Mouse (Mus musculus) hindbrain, embryonic 12.5 days (tissue): ENCODE results near the gene Sephs2. TPM values are rescaled to one million over a fixed set of nuclear protein-coding genes. Genes with fewer than 3 reads are reported as not detected.

ENCODE experiments used
- ATAC-seq: fragments of 200-750 bp; cut with Nextera tagmentation; 2 replicates; pipeline ENCODE4 v1.8.0; 2017; ENCODE audit warnings: moderate TSS enrichment; ENCODE audit not compliant: low FRiP score
- H3K27ac ChIP-seq: fragments of 300-500 bp; sonication (generic); 2 replicates; pipeline ENCODE4 v1.5.1; 2016; ENCODE audit warnings: mild to moderate bottlenecking
- H3K27me3 ChIP-seq: fragments of 300-500 bp; sonication (generic); 2 replicates; pipeline ENCODE4 v1.6.1; 2016; ENCODE audit warnings: mild to moderate bottlenecking
- H3K36me3 ChIP-seq: fragments of 300-500 bp; sonication (generic); 2 replicates; pipeline ENCODE4 v1.6.1; 2016; ENCODE audit warnings: mild to moderate bottlenecking
- H3K4me1 ChIP-seq: fragments of 300-500 bp; sonication (generic); 2 replicates; pipeline ENCODE4 v1.6.1; 2016
- H3K4me2 ChIP-seq: fragments of 300-500 bp; sonication (generic); replicated peaks from 2 replicates; pipeline ENCODE4 v1.6.1; 2016; ENCODE audit warnings: mild to moderate bottlenecking
- H3K4me3 ChIP-seq: fragments of 300-500 bp; sonication (generic); 2 replicates; pipeline ENCODE4 v1.5.1; 2016; ENCODE audit warnings: mild to moderate bottlenecking
- H3K9ac ChIP-seq: fragments of 300-500 bp; sonication (generic); 2 replicates; pipeline ENCODE4 v1.6.1; 2016; ENCODE audit warnings: mild to moderate bottlenecking, moderate library complexity
- H3K9me3 ChIP-seq: fragments of 300-500 bp; sonication (generic); replicated peaks from 2 replicates; pipeline ENCODE4 v1.6.1; 2016; ENCODE audit warnings: mild to moderate bottlenecking
- WGBS: fragments of 180-500 bp; shearing (Covaris S2); methylation state at CpG from one replicate; pipeline ENCODE4 v1.1.7; 2016; 5-methylcytosine and 5-hydroxymethylcytosine counted together
- polyA plus RNA-seq: library from polyadenylated mRNA; unstranded; fragments of >200 nt; fragmentation: Nextera tagmentation; extraction: Ambion mirVana; gene quantifications from 2 replicates; pipeline ENCODE4 v1.2.1, GENCODE M21; 2016

The Sephs2 gene
- 66.5 and 69.3 TPM in 2 replicates for polyA plus RNA-seq

- H3K27me3 ChIP-seq, result no peaks in the 10 kb centered on the region
- peaks cover 16% of the 10 kb centered on the region for H3K36me3 ChIP-seq
- peak within 1 kb of the TSS; percentile 76 for H3K4me3 ChIP-seq
- 3% methylated on average over 39 of the region's 39 CpGs for WGBS
- H3K9me3 ChIP-seq, result no peaks in the 10 kb centered on the region
- H3K4me1 ChIP-seq, result peaks cover 18% of the 10 kb centered on the region
- peak within 1 kb of the TSS; percentile 94 for H3K4me2 ChIP-seq
- H3K9ac ChIP-seq, result peak within 1 kb of the TSS; percentile 82
- peak; percentile 88 for ATAC-seq
- peak within 1 kb of the TSS; percentile 82 for H3K27ac ChIP-seq
Measured at GRCm38 (mm10) chr7:127273925-127274789, at the start of gene Sephs2. Gene Sephs2, minus strand, starts transcription at chr7:127274055.

GRCm38 (mm10) chr7:127322085-127322484, 48.2 kb upstream of the Sephs2 start:
- Histone ChIP-seq H3K9me3 (no peaks in the 10 kb centered on the region), H3K4me1 (peaks cover 2% of the 10 kb centered on the region; the same call in 1 of the 2 replicates), H3K9ac (no peak overlapping the region), H3K4me3 (no peak overlapping the region), H3K36me3 (no peaks in the 10 kb centered on the region), H3K4me2 (no peak overlapping the region), H3K27me3 (0 out of 2 replicates have a peak, but pooled peaks cover 3% of the 10 kb centered on the region), H3K27ac (no peak overlapping the region)
- ATAC-seq, result no peak
- 42% methylated on average over 5 of the region's 5 CpGs for WGBS

- H3K4me3 ChIP-seq, result no peak overlapping the region
- no peak overlapping the region for H3K4me2 ChIP-seq
- no peaks in the 10 kb centered on the region for H3K36me3 ChIP-seq
- no peak overlapping the region for H3K27ac ChIP-seq
- 0 out of 2 replicates have a peak, but pooled peaks cover 3% of the 10 kb centered on the region for H3K27me3 ChIP-seq
- no peak for ATAC-seq
- WGBS, result 64% methylated on average over 4 of the region's 4 CpGs
- no peaks in the 10 kb centered on the region for H3K9me3 ChIP-seq
- no peaks in the 10 kb centered on the region for H3K4me1 ChIP-seq
- no peak overlapping the region for H3K9ac ChIP-seq
Measured at GRCm38 (mm10) chr7:127321106-127321505, 47.3 kb upstream of the Sephs2 start.

GRCm38 (mm10) chr7:127313912-127314311, 40.1 kb upstream of the Sephs2 start:
- Histone ChIP-seq H3K9me3 (no peaks in the 10 kb centered on the region), H3K27ac (no peak overlapping the region), H3K27me3 (no peaks in the 10 kb centered on the region), H3K9ac (no peak overlapping the region), H3K4me2 (no peak overlapping the region), H3K4me1 (no peaks in the 10 kb centered on the region), H3K4me3 (no peak overlapping the region), H3K36me3 (no peaks in the 10 kb centered on the region)
- WGBS, result 45% methylated on average over 8 of the region's 8 CpGs
- no peak for ATAC-seq

- H3K4me1 ChIP-seq, result no peaks in the 10 kb centered on the region
- H3K4me2 ChIP-seq, result no peak overlapping the region
- no peak for ATAC-seq
- H3K27ac ChIP-seq, result no peak overlapping the region
- H3K9me3 ChIP-seq, result no peaks in the 10 kb centered on the region
- H3K9ac ChIP-seq, result no peak overlapping the region
- H3K27me3 ChIP-seq, result no peaks in the 10 kb centered on the region
- WGBS, result 75% methylated on average over 12 of the region's 12 CpGs
- no peaks in the 10 kb centered on the region for H3K36me3 ChIP-seq
- no peak overlapping the region for H3K4me3 ChIP-seq
Measured at GRCm38 (mm10) chr7:127309951-127310350, 36.1 kb upstream of the Sephs2 start.

GRCm38 (mm10) chr7:127308887-127309286, 35.0 kb upstream of the Sephs2 start:
- no peak overlapping the region for H3K9ac ChIP-seq
- 71% methylated on average over 4 of the region's 4 CpGs for WGBS
- H3K4me2 ChIP-seq, result no peak overlapping the region
- no peak for ATAC-seq
- H3K27me3 ChIP-seq, result no peaks in the 10 kb centered on the region
- H3K36me3 ChIP-seq, result no peaks in the 10 kb centered on the region
- H3K4me3 ChIP-seq, result no peak overlapping the region
- no peaks in the 10 kb centered on the region for H3K4me1 ChIP-seq
- H3K27ac ChIP-seq, result no peak overlapping the region
- H3K9me3 ChIP-seq, result no peaks in the 10 kb centered on the region

GRCm38 (mm10) chr7:127308431-127308830, 34.6 kb upstream of the Sephs2 start:
- Histone ChIP-seq H3K4me3 (no peak overlapping the region), H3K9me3 (no peaks in the 10 kb centered on the region), H3K9ac (no peak overlapping the region), H3K36me3 (no peaks in the 10 kb centered on the region), H3K4me2 (no peak overlapping the region), H3K4me1 (no peaks in the 10 kb centered on the region), H3K27ac (no peak overlapping the region), H3K27me3 (no peaks in the 10 kb centered on the region)
- ATAC-seq, result no peak
- 89% methylated on average over 2 of the region's 2 CpGs for WGBS

- ATAC-seq, result no peak
- Histone ChIP-seq H3K4me2 (no peak overlapping the region), H3K4me1 (no peaks in the 10 kb centered on the region), H3K36me3 (no peaks in the 10 kb centered on the region), H3K4me3 (no peak overlapping the region), H3K27ac (no peak overlapping the region), H3K9me3 (no peaks in the 10 kb centered on the region), H3K27me3 (no peaks in the 10 kb centered on the region), H3K9ac (no peak overlapping the region)
- 95% methylated on average over 5 of the region's 5 CpGs for WGBS
Measured at GRCm38 (mm10) chr7:127297586-127298193, 23.8 kb upstream of the Sephs2 start.

- H3K27me3 ChIP-seq, result no peaks in the 10 kb centered on the region
- no peaks in the 10 kb centered on the region for H3K36me3 ChIP-seq
- no peak for ATAC-seq
- no peaks in the 10 kb centered on the region for H3K4me1 ChIP-seq
- no peak overlapping the region for H3K4me3 ChIP-seq
- H3K9me3 ChIP-seq, result no peaks in the 10 kb centered on the region
- no peak overlapping the region for H3K4me2 ChIP-seq
- no peak overlapping the region for H3K27ac ChIP-seq
- WGBS, result 83% methylated on average over 5 of the region's 5 CpGs
- no peak overlapping the region for H3K9ac ChIP-seq
Measured at GRCm38 (mm10) chr7:127296786-127297555, 23.1 kb upstream of the Sephs2 start.

- no peak within 1 kb of the TSS for H3K9ac ChIP-seq
- H3K4me2 ChIP-seq, result no peak within 1 kb of the TSS
- whole genome bisulfite sequencing, result 85% methylated on average over 11 of the region's 11 CpGs
- ATAC-seq, result no peak
- no peak within 1 kb of the TSS for H3K4me3 ChIP-seq
- no peaks in the 10 kb centered on the region for H3K36me3 ChIP-seq
- H3K27me3 ChIP-seq, result no peaks in the 10 kb centered on the region
- no peak within 1 kb of the TSS for H3K27ac ChIP-seq
- H3K9me3 ChIP-seq, result no peaks in the 10 kb centered on the region
- H3K4me1 ChIP-seq, result no peaks in the 10 kb centered on the region
Measured at GRCm38 (mm10) chr7:127296098-127296497, 22.2 kb upstream of the Sephs2 start, which contains the start of gene Itgal. Gene Itgal, plus strand, starts transcription at chr7:127296260.

- 63% methylated on average over 8 of the region's 8 CpGs for WGBS
- no peak for ATAC-seq
- Histone ChIP-seq H3K4me2 (no peak overlapping the region), H3K4me3 (no peak overlapping the region), H3K9ac (no peak overlapping the region), H3K27ac (no peak overlapping the region), H3K9me3 (peaks cover 24% of the 10 kb centered on the region), H3K4me1 (no peaks in the 10 kb centered on the region), H3K36me3 (no peaks in the 10 kb centered on the region), H3K27me3 (no peaks in the 10 kb centered on the region)
Measured at GRCm38 (mm10) chr7:127290142-127290541, 16.3 kb upstream of the Sephs2 start.

- no peaks in the 10 kb centered on the region for H3K4me1 ChIP-seq
- H3K9ac ChIP-seq, result no peak overlapping the region
- H3K36me3 ChIP-seq, result no peaks in the 10 kb centered on the region
- no peak overlapping the region for H3K4me3 ChIP-seq
- ATAC-seq, result no peak
- 79% methylated on average over 2 of the region's 2 CpGs for WGBS
- no peak overlapping the region for H3K4me2 ChIP-seq
- no peak overlapping the region for H3K27ac ChIP-seq
- H3K27me3 ChIP-seq, result no peaks in the 10 kb centered on the region
- H3K9me3 ChIP-seq, result peaks cover 24% of the 10 kb centered on the region
Measured at GRCm38 (mm10) chr7:127289306-127289705, 15.5 kb upstream of the Sephs2 start.
